In genomic region chr3:32659506-32659905, GRCm38 (mm10) we compare ENCODE assay signal across 14 mouse cellular contexts. TPM values are rescaled to one million over a fixed set of nuclear protein-coding genes. Genes with fewer than 3 reads are reported as not detected.
DNase-seq lines count a peak whose midpoint lies in the region; ATAC-seq lines count a peak whose summit lies in the region.
"Had no signal": no experiment of that assay in that cellular context is flagged by ENCODE, and none has a peak within 500 bp of the region (broad histone marks: within the 10 kb centered on the region; RNA-seq: fewer than 3 reads in every experiment).

No protein-coding gene starts in this region.

- no peaks in the 10 kb centered on the region for H3K36me3 ChIP-seq in lung, embryonic 15.5 days
- H3K36me3 ChIP-seq in heart, embryonic 11.5 days (ENCODE audit: control insufficient read depth, insufficient read depth, low read length), result no peaks in the 10 kb centered on the region
- H3K36me3 ChIP-seq in heart, embryonic 12.5 days, result no peaks in the 10 kb centered on the region
- H3K36me3 ChIP-seq: embryonic facial prominence, embryonic 12.5 days; forebrain, embryonic 15.5 days; heart, embryonic 13.5 days; hindbrain, embryonic 15.5 days had no signal

- 91% methylated on average over 2 of the region's 2 CpGs for whole genome bisulfite sequencing in lung, embryonic 15.5 days
- 92% methylated on average over 2 of the region's 2 CpGs for WGBS in heart, embryonic 11.5 days (ENCODE audit: insufficient replicate concordance)
- 90% methylated on average over 2 of the region's 2 CpGs for WGBS in heart, embryonic 12.5 days

- no peak for ATAC-seq in lung, embryonic 15.5 days (ENCODE audit: borderline replicate concordance, extremely low read depth, low FRiP score, low TSS enrichment)
- no peak for ATAC-seq in heart, embryonic 11.5 days (replicated peaks; ENCODE audit: insufficient number of reproducible peaks, low FRiP score, low TSS enrichment)
- no peak for ATAC-seq in heart, embryonic 12.5 days (ENCODE audit: insufficient number of reproducible peaks, low FRiP score)
- ATAC-seq: forebrain, embryonic 15.5 days had no signal

- 0 out of 2 replicates have a peak overlapping the region, but pooled peaks have one; percentile 90 for H3K27ac ChIP-seq in lung, embryonic 15.5 days
- no peak overlapping the region for H3K27ac ChIP-seq in heart, embryonic 11.5 days (ENCODE audit: low read depth, low read length)
- H3K27ac ChIP-seq in heart, embryonic 12.5 days (ENCODE audit: poor library complexity, severe bottlenecking), result no peak overlapping the region
- H3K27ac ChIP-seq: embryonic facial prominence, embryonic 12.5 days; forebrain, embryonic 15.5 days; hindbrain, embryonic 15.5 days had no signal

- no peak overlapping the region for H3K9ac ChIP-seq in lung, embryonic 15.5 days
- no peak overlapping the region for H3K9ac ChIP-seq in heart, embryonic 11.5 days (ENCODE audit: low read depth, low read length)
- no peak overlapping the region for H3K9ac ChIP-seq in heart, embryonic 12.5 days
- H3K9ac ChIP-seq: embryonic facial prominence, embryonic 12.5 days; forebrain, embryonic 15.5 days; hindbrain, embryonic 15.5 days had no signal

- H3K4me2 ChIP-seq in lung, embryonic 15.5 days, result no peak overlapping the region
- H3K4me2 ChIP-seq in heart, embryonic 11.5 days, result no peak overlapping the region
- H3K4me2 ChIP-seq in heart, embryonic 12.5 days, result no peak overlapping the region
- H3K4me2 ChIP-seq: embryonic facial prominence, embryonic 12.5 days; forebrain, embryonic 15.5 days; hindbrain, embryonic 15.5 days had no signal

- no peak overlapping the region for H3K4me3 ChIP-seq in lung, embryonic 15.5 days
- H3K4me3 ChIP-seq in heart, embryonic 11.5 days (ENCODE audit: low read depth, low read length), result no peak overlapping the region
- H3K4me3 ChIP-seq in heart, embryonic 12.5 days, result no peak overlapping the region
- H3K4me3 ChIP-seq: embryonic facial prominence, embryonic 12.5 days; forebrain, embryonic 15.5 days; hindbrain, embryonic 15.5 days had no signal

- H3K4me1 ChIP-seq in lung, embryonic 15.5 days, result peaks cover 21% of the 10 kb centered on the region
- no peaks in the 10 kb centered on the region for H3K4me1 ChIP-seq in heart, embryonic 11.5 days (ENCODE audit: control insufficient read depth, insufficient read depth, low read length)
- peaks cover 16% of the 10 kb centered on the region for H3K4me1 ChIP-seq in heart, embryonic 12.5 days (replicated peaks)
- H3K4me1 ChIP-seq: embryonic facial prominence, embryonic 12.5 days; forebrain, embryonic 15.5 days; hindbrain, embryonic 15.5 days had no signal

- H3K27me3 ChIP-seq in lung, embryonic 15.5 days, result no peaks in the 10 kb centered on the region
- H3K27me3 ChIP-seq in heart, embryonic 11.5 days (ENCODE audit: control insufficient read depth, insufficient read depth, low read length), result no peaks in the 10 kb centered on the region
- no peaks in the 10 kb centered on the region for H3K27me3 ChIP-seq in heart, embryonic 12.5 days (replicated peaks)
- H3K27me3 ChIP-seq: embryonic facial prominence, embryonic 12.5 days; forebrain, embryonic 15.5 days; heart, embryonic 13.5 days; hindbrain, embryonic 15.5 days had no signal

- H3K9me3 ChIP-seq in lung, embryonic 15.5 days, result no peaks in the 10 kb centered on the region
- H3K9me3 ChIP-seq in heart, embryonic 11.5 days (replicated peaks; ENCODE audit: control insufficient read depth, low read length), result no peaks in the 10 kb centered on the region
- H3K9me3 ChIP-seq in heart, embryonic 12.5 days (replicated peaks), result no peaks in the 10 kb centered on the region
- H3K9me3 ChIP-seq: embryonic facial prominence, embryonic 12.5 days; forebrain, embryonic 15.5 days; heart, embryonic 13.5 days; hindbrain, embryonic 15.5 days had no signal

- no peak for DNase-seq in lung, postnatal 36 days
- peak; percentile 17 for DNase-seq in ES-CJ7 (ENCODE audit: low read depth, low spot score)
- DNase-seq in ZHBTc4 (ENCODE audit: low read depth, low spot score), result peak; percentile 62
- DNase-seq: cerebellum, adult 11-12 months; cerebellum, adult 9-10 months; cerebellum, postnatal 25 days; gastrocnemius, postnatal 14 days had no signal

RNA-seq across cellular contexts. Expression of gene Gnb4, which starts 43.1 kb away (rescaled TPM):
- 82.3 and 82.5 TPM in 2 replicates for polyA plus RNA-seq in lung, embryonic 15.5 days (2015; fragmentation: Nextera tagmentation; extraction: Ambion mirVana)
- polyA plus RNA-seq in heart, embryonic 11.5 days (2014; fragmentation: Nextera tagmentation; extraction: Ambion mirVana), result 58.4 and 59.4 TPM in 2 replicates
- polyA plus RNA-seq in heart, embryonic 12.5 days (2016; fragmentation: Nextera tagmentation; extraction: Ambion mirVana), result 50.5 and 50.7 TPM in 2 replicates

RNA-seq across cellular contexts. Expression of gene Actl6a, which starts 46.6 kb away (rescaled TPM):
- polyA plus RNA-seq in lung, embryonic 15.5 days (2015; fragmentation: Nextera tagmentation; extraction: Ambion mirVana), result 174 and 181 TPM in 2 replicates
- polyA plus RNA-seq in heart, embryonic 11.5 days (2014; fragmentation: Nextera tagmentation; extraction: Ambion mirVana), result 110 and 122 TPM in 2 replicates
- polyA plus RNA-seq in heart, embryonic 12.5 days (2016; fragmentation: Nextera tagmentation; extraction: Ambion mirVana), result 105 and 108 TPM in 2 replicates
